Mouse (Mus musculus): ENCODE results near the gene Dtx4.
"Not testable (repeated sequence)": the region's sequence is repeated elsewhere in the genome, so short reads cannot be mapped to it uniquely, and the experiment has no call there.

Dtx4 gene

DNA sequence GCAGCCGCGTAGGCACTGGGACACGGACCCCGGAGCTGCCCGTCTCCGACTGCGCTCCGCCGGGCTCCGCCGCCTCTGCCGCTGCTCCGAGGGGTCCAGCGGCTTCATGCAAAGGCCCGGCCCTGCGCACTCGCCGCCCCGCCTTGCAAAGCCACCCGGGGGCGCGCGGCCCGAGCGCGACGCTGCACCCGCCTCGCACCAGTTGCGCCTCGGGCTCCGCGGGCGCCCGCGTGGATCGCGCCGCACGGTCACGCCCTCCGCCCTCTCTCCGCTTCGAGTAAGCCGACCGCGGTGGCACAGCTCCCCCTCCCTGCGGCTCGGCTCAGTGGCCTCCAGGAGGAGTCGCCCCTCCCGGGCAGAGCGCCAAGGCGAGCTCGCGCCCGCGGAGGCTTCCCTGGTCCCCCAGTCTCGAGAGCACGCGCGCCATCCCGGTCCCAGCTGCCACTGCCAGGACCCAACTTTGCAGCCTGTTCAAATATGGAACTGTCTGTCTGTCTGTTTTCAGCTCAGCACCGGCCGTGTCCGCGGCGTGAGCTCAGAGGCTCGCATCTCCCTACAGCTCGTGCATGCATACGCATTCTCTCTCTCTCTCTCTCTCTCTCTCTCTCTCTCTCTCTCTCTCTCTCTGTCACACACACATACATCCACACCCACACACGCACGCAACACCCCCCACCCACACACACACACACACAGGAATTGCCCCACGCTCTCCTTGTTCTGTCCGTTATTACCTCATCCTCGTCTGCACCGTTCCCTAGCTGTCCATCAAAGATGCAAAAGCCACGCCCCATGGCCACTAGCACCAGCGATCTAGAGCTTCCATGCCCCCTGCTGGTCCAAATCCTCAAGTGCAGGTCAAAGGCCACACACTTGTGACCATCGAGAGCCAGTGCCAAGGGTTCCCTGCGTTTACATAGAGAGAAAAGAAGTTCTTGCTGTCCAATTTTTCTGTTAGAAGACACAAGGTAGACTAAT, at the start of gene Dtx4:
TSS of gene Dtx4 (minus strand) at position 85 of the 978 bp plus-strand sequence.
- DNase-seq (ENCODE audit: low read depth): peak; percentile 97

GRCm38 (mm10) chr19:12550005-12550942, 49.0 kb upstream of the Dtx4 start:
- no peak for DNase-seq (ENCODE audit: low read depth)

GRCm38 (mm10) chr19:12549166-12549565, 47.9 kb upstream of the Dtx4 start:
- peak; percentile 61 for DNase-seq (ENCODE audit: low read depth)

DNA sequence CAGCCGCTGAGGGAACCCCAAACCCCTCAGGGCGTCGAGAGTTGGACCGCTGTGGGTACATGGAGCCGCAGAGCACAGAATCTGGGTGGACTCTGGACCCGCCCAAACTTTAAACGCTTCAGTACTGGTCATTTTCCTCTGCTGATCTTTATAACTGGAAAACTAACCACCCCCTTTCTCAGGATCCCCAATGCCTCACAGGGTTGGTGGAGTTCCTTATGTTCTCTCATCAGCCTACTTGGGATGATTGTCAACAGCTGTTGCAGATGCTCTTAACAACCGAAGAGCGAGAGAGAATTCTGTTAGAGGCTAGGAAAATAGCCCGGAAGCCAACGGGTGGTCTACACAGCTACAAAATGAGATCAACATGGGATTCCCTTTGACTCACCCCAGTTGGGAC, 44.2 kb upstream of the Dtx4 start, which contains the start of gene Fam111a:
TSS of gene Fam111a (plus strand) at position 301 of the 400 bp plus-strand sequence.
- not testable (repeated sequence) for DNase-seq (ENCODE audit: low read depth)

DNA sequence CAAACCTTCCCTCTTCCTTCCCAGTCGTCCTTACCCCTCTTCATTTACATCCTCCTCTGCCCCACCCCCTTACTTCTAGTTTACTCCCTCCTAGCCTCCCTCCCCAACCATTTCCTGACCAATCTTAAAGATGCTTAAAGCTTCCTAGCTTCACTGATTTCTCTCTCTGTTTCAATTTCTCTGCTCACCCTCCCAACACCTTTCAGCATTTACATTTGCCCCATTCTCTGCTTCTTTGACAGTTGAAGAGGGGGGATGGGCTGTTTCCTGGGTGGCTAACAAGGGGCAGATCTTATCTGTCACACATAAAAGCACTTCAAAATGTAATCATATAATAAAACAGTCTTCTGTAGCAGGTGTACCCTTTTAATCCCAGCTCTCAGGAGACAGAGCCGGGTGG, 40.4 kb upstream of the Dtx4 start:
- peak; percentile 86 for DNase-seq (ENCODE audit: low read depth)

DNA sequence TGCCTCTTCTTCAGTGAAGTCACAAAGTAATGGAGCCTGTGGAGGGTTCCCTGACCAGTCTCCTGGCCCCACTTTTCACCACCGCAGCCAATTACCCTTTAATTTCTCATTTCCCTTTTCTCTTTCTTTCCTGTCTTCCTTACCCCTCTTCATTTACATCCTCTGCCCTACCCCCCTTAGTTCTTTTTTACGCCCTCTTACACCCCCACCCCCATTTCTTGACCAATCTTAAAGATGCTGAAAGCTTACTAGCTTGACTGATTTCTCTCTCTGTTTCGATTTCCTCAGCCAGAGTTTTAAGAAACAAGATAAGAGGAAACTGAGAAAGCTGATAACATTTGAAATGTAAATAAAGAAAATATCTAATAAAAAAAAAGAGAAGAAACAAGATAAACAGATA, 39.5 kb upstream of the Dtx4 start:
- DNase-seq (ENCODE audit: low read depth): peak; percentile 49

GRCm38 (mm10) chr19:12539975-12540374, 38.7 kb upstream of the Dtx4 start:
- no peak for DNase-seq (ENCODE audit: low read depth)

- DNase-seq (ENCODE audit: low read depth): no peak
Measured at GRCm38 (mm10) chr19:12537168-12537567, 35.9 kb upstream of the Dtx4 start.

GRCm38 (mm10) chr19:12523377-12523776, 22.1 kb upstream of the Dtx4 start:
- no peak for DNase-seq (ENCODE audit: low read depth)

DNA sequence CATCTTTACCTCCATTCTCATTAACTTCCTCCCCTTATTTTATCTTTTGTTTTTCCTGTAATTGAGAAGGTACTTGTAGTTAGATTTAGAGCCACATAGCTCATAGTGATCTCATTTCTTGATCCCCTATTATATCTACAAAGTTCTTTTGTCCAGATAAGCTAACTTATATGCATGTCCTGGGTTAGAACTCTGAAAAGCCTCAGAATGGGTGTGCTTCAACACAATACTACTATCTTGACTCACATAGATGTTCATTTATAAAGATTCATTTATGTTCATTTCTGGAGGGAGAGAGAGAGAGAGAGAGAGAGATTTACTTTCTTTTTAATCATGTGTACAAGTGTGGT, 17.3 kb upstream of the Dtx4 start:
- no peak for DNase-seq (ENCODE audit: low read depth)

- peak; percentile 88 for DNase-seq (ENCODE audit: low read depth)
Measured at GRCm38 (mm10) chr19:12517671-12518540, 16.7 kb upstream of the Dtx4 start.

DNA sequence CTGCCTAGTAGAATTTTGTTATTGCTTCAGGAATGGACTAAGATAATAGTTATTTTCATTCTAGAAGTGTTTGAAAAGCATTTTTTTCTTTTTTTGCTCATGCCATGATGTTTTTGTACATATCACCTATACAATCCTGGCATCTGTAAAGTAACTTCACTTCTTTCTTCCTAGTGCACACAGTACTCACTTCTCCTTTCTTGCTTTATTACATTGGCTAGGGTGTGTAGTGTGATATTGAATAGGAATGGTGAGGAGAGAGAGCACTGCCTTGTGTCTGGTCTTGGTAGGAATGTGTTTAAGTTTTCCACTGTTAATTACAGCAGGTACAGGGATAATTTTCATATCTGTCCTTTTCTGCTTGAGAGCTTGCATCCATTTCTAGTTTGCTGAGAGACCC, 13.4 kb upstream of the Dtx4 start:
- no peak for DNase-seq (ENCODE audit: low read depth)

DNA sequence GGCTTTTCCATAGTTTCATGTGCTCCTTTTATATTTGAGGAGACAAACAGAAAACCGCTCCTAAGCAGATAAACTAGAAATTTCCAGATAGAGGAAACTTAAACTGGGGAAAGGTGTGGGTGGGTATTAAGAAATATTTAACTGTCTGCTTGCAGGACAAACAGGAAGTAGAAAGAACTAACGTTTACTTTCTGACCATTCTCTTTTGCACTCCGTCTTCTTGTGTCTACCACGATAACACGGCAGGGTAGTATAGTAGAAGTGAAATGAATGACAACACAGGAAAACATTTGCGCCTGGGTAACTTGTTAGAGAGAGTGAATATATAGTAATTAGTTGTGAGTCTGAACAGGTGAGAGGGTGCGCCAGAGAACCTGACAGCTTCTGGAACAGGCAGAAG, 1.5 kb upstream of the Dtx4 start:
- DNase-seq (ENCODE audit: low read depth): no peak

- peak; percentile 38 for DNase-seq (ENCODE audit: low read depth)
Measured at GRCm38 (mm10) chr19:12500881-12501311, 358 bp downstream of the Dtx4 start.

DNA sequence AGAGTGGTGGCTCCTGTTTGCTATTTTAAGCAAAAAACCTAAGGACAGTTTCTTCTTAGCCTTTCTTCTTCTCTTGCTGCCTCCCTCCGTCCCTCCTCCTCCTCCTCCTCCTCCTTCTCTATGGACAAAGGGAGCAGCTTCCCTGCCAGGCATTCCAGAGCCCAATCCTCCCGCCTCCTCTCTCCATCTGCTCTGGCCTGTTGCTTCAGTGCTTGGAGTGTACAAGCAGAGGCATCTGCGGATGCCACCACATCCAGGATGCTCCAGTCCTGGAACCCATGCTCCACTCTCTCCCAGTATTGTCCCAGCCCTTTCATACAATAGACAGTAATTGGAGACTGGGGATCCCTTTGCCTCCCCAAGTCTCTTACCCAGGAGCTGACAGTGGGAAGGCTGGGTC, 1.1 kb downstream of the Dtx4 start:
- no peak for DNase-seq (ENCODE audit: low read depth)

DNA sequence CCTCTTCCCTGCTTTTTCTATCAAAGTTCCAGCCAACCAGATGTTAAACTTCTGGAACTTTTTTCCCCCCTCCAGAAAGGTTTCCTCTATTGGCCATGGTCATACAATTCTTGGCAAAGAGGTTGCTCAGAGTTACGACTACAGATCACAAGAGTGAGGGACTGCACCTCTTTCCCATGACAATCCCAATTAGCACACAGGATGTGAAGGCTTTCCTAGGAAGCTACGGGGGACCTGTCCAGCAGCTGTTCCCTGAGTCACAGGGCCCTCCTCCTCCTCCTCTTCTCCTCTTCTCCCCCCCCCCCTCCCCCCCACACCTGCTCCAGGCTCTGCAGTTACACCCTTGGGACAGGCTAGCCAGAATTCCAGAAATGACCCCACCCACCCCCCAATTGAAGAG, 1.8 kb downstream of the Dtx4 start:
- DNase-seq (ENCODE audit: low read depth): no peak

DNA sequence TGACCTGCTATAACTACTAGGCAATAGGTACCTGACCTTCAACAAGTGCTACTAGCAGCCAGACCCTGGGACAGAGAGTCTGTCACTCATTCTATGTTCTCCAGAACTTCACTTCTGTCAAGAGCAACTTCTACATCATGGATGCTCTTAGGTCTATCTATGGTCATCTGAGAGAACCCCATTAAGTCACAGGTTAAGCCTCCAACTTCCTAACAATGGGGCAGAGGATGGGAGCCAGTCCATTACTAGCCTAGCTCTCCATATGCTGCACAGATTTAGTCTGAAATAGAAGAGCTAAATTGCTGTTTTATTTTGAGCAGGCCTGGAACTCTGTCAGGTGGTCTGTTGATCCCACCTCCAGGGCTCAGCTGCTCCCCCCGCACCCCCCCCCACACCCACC, 2.3 kb downstream of the Dtx4 start:
- DNase-seq (ENCODE audit: low read depth): no peak

DNA sequence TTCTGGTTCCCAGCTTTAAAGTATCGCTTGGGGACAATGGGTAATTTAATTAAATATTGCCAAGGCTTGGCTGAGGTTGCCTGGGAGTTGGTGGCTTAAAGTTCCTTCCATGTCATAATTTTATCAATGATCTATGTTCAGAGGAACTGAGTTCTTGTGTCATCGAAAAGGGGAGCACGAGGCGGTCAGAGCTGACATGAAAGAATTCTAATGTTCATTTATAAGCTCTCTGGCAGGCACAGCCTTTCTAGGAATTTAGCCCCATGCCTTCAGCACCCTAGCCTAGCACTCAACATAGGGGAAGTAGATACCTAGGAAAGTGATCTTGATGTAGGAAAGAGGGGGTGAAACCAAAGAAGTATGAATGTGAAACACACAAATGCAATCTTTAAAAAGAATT, 2.9 kb downstream of the Dtx4 start:
- no peak for DNase-seq (ENCODE audit: low read depth)

- no peak for DNase-seq (ENCODE audit: low read depth)
Measured at GRCm38 (mm10) chr19:12497909-12498308, 3.3 kb downstream of the Dtx4 start.

DNA sequence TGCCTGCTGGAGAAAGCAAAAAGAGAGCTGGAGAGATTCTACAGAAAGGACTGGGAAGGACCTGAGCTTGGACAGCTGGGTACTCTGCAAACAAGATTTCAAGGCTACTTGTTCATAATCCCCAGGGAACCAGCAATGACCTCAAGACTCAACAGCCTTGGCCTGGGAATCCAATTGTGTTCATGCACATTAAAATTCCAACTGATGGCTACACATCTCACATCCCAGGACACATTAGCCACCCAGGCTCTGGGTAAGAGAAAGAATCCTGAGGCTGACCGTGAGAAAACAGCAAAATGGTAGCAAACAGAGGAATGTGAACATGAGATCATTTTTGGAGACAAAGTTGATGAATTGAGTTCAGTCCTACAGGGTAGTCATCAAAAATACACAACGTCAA, 5.0 kb downstream of the Dtx4 start:
- DNase-seq (ENCODE audit: low read depth): no peak

- no peak for DNase-seq (ENCODE audit: low read depth)
Measured at GRCm38 (mm10) chr19:12494972-12495535, 6.2 kb downstream of the Dtx4 start.

DNA sequence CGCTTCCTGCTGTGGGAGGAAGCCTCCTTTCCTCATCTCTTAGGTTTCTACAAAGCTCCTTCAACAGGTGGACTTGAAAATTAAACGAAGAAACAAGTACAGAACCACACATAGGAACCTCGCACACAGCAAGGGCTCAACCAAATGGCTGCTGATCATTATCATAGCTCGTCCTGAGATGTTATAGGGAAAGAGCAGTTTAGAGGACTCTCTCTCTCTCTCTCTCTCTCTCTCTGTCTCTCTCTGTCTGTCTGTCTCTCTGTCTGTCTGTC, 7.1 kb downstream of the Dtx4 start:
- no peak for DNase-seq (ENCODE audit: low read depth)

All from induced T-regulatory cell, adult 2 months (primary cell).